Mouse (Mus musculus): ENCODE measurements around the gene Col5a1.

- TF ChIP-seq POLR2A (IDR thresholded peaks at IDR 0.05; ENCODE audit: low read depth, low read length) (no peak), CTCF (IDR thresholded peaks at IDR 0.05; ENCODE audit: extremely low read depth, insufficient read length, insufficient replicate concordance, low read depth, low read length) (no peak)
Measured at GRCm38 (mm10) chr2:27861576-27862238, 24.5 kb upstream of the Col5a1 start.

All from small intestine, adult 2 months (tissue).